8 mouse cellular contexts compared by ENCODE assay signal in genomic region chr5:81023923-81024715, GRCm38 (mm10). TPM values are rescaled to one million over a fixed set of nuclear protein-coding genes. Genes with fewer than 3 reads are reported as not detected.
DNase-seq lines count a peak whose midpoint lies in the region; ATAC-seq lines count a peak whose summit lies in the region.

No protein-coding gene starts in this region.

- no peak overlapping the region for H3K9ac ChIP-seq in kidney, embryonic 14.5 days (ENCODE audit: low read depth, low read length)
- H3K9ac ChIP-seq in forebrain, embryonic 13.5 days: peak overlapping the region; percentile 10; the same call in 1 of the 2 replicates
- H3K9ac ChIP-seq in hindbrain, embryonic 16.5 days (ENCODE audit: low read depth, low read length): peak overlapping the region; percentile 52
- H3K9ac ChIP-seq in midbrain, embryonic 13.5 days (replicated peaks): peak overlapping the region; percentile 55

- H3K27ac ChIP-seq in kidney, embryonic 14.5 days (ENCODE audit: low read depth, low read length): no peak overlapping the region
- no peak overlapping the region for H3K27ac ChIP-seq in forebrain, embryonic 13.5 days
- peak overlapping the region; percentile 2; the same call in 1 of the 2 replicates for H3K27ac ChIP-seq in hindbrain, embryonic 16.5 days (ENCODE audit: low read depth, low read length)
- H3K27ac ChIP-seq in midbrain, embryonic 13.5 days: no peak overlapping the region

- H3K27me3 ChIP-seq in kidney, embryonic 14.5 days (ENCODE audit: control insufficient read depth, insufficient read depth, low read length): no peaks in the 10 kb centered on the region; the same call in 1 of the 2 replicates
- H3K27me3 ChIP-seq in forebrain, embryonic 13.5 days: peaks cover 37% of the 10 kb centered on the region
- H3K27me3 ChIP-seq in hindbrain, embryonic 16.5 days (replicated peaks; ENCODE audit: control insufficient read depth, insufficient read depth, low read length): no peaks in the 10 kb centered on the region
- no peaks in the 10 kb centered on the region for H3K27me3 ChIP-seq in midbrain, embryonic 13.5 days

- H3K4me2 ChIP-seq in kidney, embryonic 14.5 days (replicated peaks; ENCODE audit: low read depth, low read length): peak overlapping the region; percentile 25
- peak overlapping the region; percentile 49 for H3K4me2 ChIP-seq in forebrain, embryonic 13.5 days
- peak overlapping the region; percentile 70 for H3K4me2 ChIP-seq in hindbrain, embryonic 16.5 days (ENCODE audit: low read length)
- peak overlapping the region; percentile 60 for H3K4me2 ChIP-seq in midbrain, embryonic 13.5 days (replicated peaks)

- 48% methylated on average over 17 of the region's 17 CpGs for WGBS in kidney, embryonic 14.5 days
- WGBS in forebrain, embryonic 13.5 days: 44% methylated on average over 17 of the region's 17 CpGs
- 24% methylated on average over 17 of the region's 17 CpGs for WGBS in hindbrain, embryonic 16.5 days
- WGBS in midbrain, embryonic 13.5 days: 25% methylated on average over 17 of the region's 17 CpGs

- H3K36me3 ChIP-seq in kidney, embryonic 14.5 days (ENCODE audit: control insufficient read depth, insufficient read depth, low read length): no peaks in the 10 kb centered on the region
- H3K36me3 ChIP-seq in forebrain, embryonic 13.5 days (ENCODE audit: poor library complexity, severe bottlenecking): no peaks in the 10 kb centered on the region
- H3K36me3 ChIP-seq in hindbrain, embryonic 16.5 days (ENCODE audit: control insufficient read depth, insufficient read depth, low read length): no peaks in the 10 kb centered on the region
- H3K36me3 ChIP-seq in midbrain, embryonic 13.5 days: no peaks in the 10 kb centered on the region

- H3K4me3 ChIP-seq in kidney, embryonic 14.5 days (ENCODE audit: low read length): peak overlapping the region; percentile 6; the same call in 1 of the 2 replicates
- peak overlapping the region; percentile 28 for H3K4me3 ChIP-seq in forebrain, embryonic 13.5 days
- peak overlapping the region; percentile 45 for H3K4me3 ChIP-seq in hindbrain, embryonic 16.5 days (ENCODE audit: low read length)
- peak overlapping the region; percentile 37 for H3K4me3 ChIP-seq in midbrain, embryonic 13.5 days (replicated peaks)

- DNase-seq in kidney, adult 8-10 months: no peak
- no peak for DNase-seq in adrenal gland, postnatal 4 days (ENCODE audit: low spot score in 2 of 2)
- no peak for DNase-seq in adipocyte (ENCODE audit: low spot score)
- DNase-seq in frontal cortex, adult 2 months (ENCODE audit: extremely low spot score in 1 of 2, low spot score in 1 of 2): no peak

- no peak for ATAC-seq in kidney, embryonic 14.5 days (ENCODE audit: low FRiP score, low TSS enrichment)
- no peak for ATAC-seq in forebrain, embryonic 13.5 days
- ATAC-seq in hindbrain, embryonic 16.5 days: no peak
- no peak for ATAC-seq in midbrain, embryonic 13.5 days

- H3K9me3 ChIP-seq in kidney, embryonic 14.5 days (ENCODE audit: control insufficient read depth, low read length): no peaks in the 10 kb centered on the region
- H3K9me3 ChIP-seq in forebrain, embryonic 13.5 days (replicated peaks): no peaks in the 10 kb centered on the region
- H3K9me3 ChIP-seq in hindbrain, embryonic 16.5 days (ENCODE audit: control insufficient read depth, low read length): no peaks in the 10 kb centered on the region
- no peaks in the 10 kb centered on the region for H3K9me3 ChIP-seq in midbrain, embryonic 13.5 days

- peaks cover 3% of the 10 kb centered on the region; the same call in 1 of the 2 replicates for H3K4me1 ChIP-seq in kidney, embryonic 14.5 days (ENCODE audit: control insufficient read depth, insufficient read depth, low read length)
- H3K4me1 ChIP-seq in forebrain, embryonic 13.5 days: peaks cover 32% of the 10 kb centered on the region
- H3K4me1 ChIP-seq in hindbrain, embryonic 16.5 days (ENCODE audit: control insufficient read depth, insufficient read depth, low read depth, low read length): peaks cover 17% of the 10 kb centered on the region
- H3K4me1 ChIP-seq in midbrain, embryonic 13.5 days (replicated peaks): peaks cover 40% of the 10 kb centered on the region

RNA-seq across cellular contexts. Expression of gene Adgrl3, which starts 4.2 kb away (rescaled TPM):
- polyA plus RNA-seq in kidney, embryonic 14.5 days (2014; fragmentation: Nextera tagmentation; extraction: Ambion mirVana): 21.8 and 28.2 TPM in 2 replicates
- polyA plus RNA-seq in forebrain, embryonic 13.5 days (2015; fragmentation: Nextera tagmentation; extraction: Ambion mirVana): 31.7 and 41.4 TPM in 2 replicates
- 67.2 and 69.4 TPM in 2 replicates for polyA plus RNA-seq in hindbrain, embryonic 16.5 days (2015; fragmentation: Nextera tagmentation; extraction: Ambion mirVana)
- 58.5 and 60.2 TPM in 2 replicates for polyA plus RNA-seq in midbrain, embryonic 13.5 days (2015; fragmentation: Nextera tagmentation; extraction: Ambion mirVana)
- 10 to 100 TPM; 28.0 to 28.4 TPM for total RNA-seq in adrenal gland, postnatal 4 days (2021)
- polyA plus RNA-seq in frontal cortex, adult 2 months (2012; rRNA removed): 45.7 and 64.4 TPM in 2 replicates
